9 mouse cellular contexts compared by ENCODE assay signal in the genomic region with DNA sequence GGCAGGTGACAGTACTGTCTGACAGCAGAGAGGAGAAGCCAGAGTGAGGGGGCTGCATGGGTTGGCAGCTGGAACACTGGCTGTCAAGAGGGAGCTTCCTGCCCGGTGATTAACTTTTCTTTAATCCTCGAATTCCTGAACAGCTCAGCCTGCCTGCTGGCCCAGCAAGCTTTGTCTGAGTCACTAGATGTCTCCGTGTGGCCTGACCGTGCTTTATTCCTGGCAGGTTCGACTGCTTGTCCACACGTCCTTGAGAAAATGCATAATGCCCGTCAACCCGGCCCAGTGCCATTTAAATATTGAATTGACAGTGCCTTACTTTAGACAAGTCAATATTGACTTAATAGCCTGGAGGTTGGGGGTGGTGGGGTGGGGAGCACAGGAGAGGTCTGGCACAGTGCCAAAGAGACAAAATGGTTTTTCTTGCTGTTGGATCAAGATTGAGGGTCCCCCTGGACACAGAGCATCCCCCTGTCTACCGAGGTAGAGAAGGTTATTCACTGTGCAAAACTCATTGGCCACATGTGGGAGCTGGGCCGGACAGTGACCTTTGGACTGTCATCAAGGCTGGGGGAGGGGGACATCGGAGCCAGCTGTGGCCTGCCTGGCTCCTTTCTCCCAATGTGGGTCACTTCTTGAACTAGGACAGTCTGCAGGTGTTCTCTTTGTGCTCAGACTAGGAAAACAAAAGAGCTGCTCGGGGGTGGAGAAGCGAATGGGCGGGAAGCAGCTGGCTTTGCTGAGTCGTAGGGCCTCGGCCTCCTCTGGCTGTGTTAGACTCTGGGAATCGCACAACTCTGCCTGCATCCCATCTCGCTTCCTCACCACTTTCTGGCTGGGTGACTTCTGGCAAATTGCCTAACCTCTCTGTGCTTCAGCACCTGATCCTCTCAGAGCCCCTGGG. TPM values are rescaled to one million over a fixed set of nuclear protein-coding genes. Genes with fewer than 3 reads are reported as not detected.
DNase-seq lines count a peak whose midpoint lies in the region; ATAC-seq and TF ChIP-seq lines count a peak whose summit lies in the region.
"Had no signal": no experiment of that assay in that cellular context is flagged by ENCODE, and none has a peak within 500 bp of the region (broad histone marks: within the 10 kb centered on the region; RNA-seq: fewer than 3 reads in every experiment).

No protein-coding gene starts in this region.

- H3K27ac ChIP-seq in hindbrain, embryonic 11.5 days (ENCODE audit: low read depth, low read length), result no peak overlapping the region
- H3K27ac ChIP-seq in olfactory bulb, adult 2 months (ENCODE audit: insufficient read depth, low read depth, low read length), result peak overlapping the region; percentile 93
- H3K27ac ChIP-seq: heart, adult 2 months had no signal

- peaks cover 4% of the 10 kb centered on the region; the same call in 1 of the 2 replicates for H3K4me1 ChIP-seq in hindbrain, embryonic 11.5 days (replicated peaks; ENCODE audit: control insufficient read depth, insufficient read depth, low read length)
- peaks cover 46% of the 10 kb centered on the region for H3K4me1 ChIP-seq in olfactory bulb, adult 2 months (ENCODE audit: control insufficient read depth, insufficient read depth, low read length)

- no peaks in the 10 kb centered on the region for H3K9me3 ChIP-seq in hindbrain, embryonic 11.5 days (ENCODE audit: control insufficient read depth, low read length)

- TF ChIP-seq POLR2A in olfactory bulb, adult 2 months (IDR thresholded peaks at IDR 0.05; ENCODE audit: insufficient read depth, low read depth, low read length), result no peak

- peak; percentile 86 for DNase-seq in heart, adult 11 months
- no peak for DNase-seq in heart, adult 9 months (ENCODE audit: low spot score in 2 of 2)
- peak; percentile 53 to 69 for DNase-seq in cerebellum, postnatal 14 days
- DNase-seq in hindbrain, embryonic 11.5 days (ENCODE audit: low spot score), result peak; percentile 57
- peak; percentile 36 for DNase-seq in liver
- DNase-seq in frontal cortex, postnatal 10 days (ENCODE audit: low spot score in 2 of 2), result no peak
- DNase-seq in left cerebral cortex, adult 9 months (ENCODE audit: low spot score in 2 of 2), result no peak

- WGBS in hindbrain, embryonic 11.5 days, result 5% methylated on average over 18 of the region's 18 CpGs
- 9% methylated on average over 18 of the region's 18 CpGs for WGBS in olfactory bulb, adult 2 months

- H3K9ac ChIP-seq in hindbrain, embryonic 11.5 days (ENCODE audit: low read depth, low read length), result no peak overlapping the region

- peak; percentile 18 for ATAC-seq in hindbrain, embryonic 11.5 days (ENCODE audit: low FRiP score)

- H3K27me3 ChIP-seq in hindbrain, embryonic 11.5 days (ENCODE audit: control insufficient read depth, insufficient read depth, low read length), result no peaks in the 10 kb centered on the region; the same call in 1 of the 2 replicates

- H3K36me3 ChIP-seq in hindbrain, embryonic 11.5 days (ENCODE audit: control insufficient read depth, insufficient read depth, low read length), result no peaks in the 10 kb centered on the region

- H3K4me3 ChIP-seq in hindbrain, embryonic 11.5 days (ENCODE audit: low read depth, low read length), result no peak overlapping the region
- no peak overlapping the region for H3K4me3 ChIP-seq in olfactory bulb, adult 2 months (ENCODE audit: insufficient read depth, low read depth, low read length)
- H3K4me3 ChIP-seq: heart, adult 2 months had no signal

- no peak for TF ChIP-seq CTCF in olfactory bulb, adult 2 months (IDR thresholded peaks at IDR 0.05; ENCODE audit: insufficient read depth, low read depth, low read length)

- no peak overlapping the region for H3K4me2 ChIP-seq in hindbrain, embryonic 11.5 days (replicated peaks; ENCODE audit: low read depth, low read length)

RNA-seq across cellular contexts. Expression of gene Plekha1, which starts 30.3 kb away (rescaled TPM):
- 39.8 and 50.1 TPM in 2 replicates for polyA plus RNA-seq in hindbrain, embryonic 11.5 days (2014; fragmentation: Nextera tagmentation; extraction: Ambion mirVana)
- 219 TPM in 1 of 2 replicates, not detected in the other for polyA plus RNA-seq in olfactory bulb, adult 2 months (2012; ENCODE audit: insufficient read depth, insufficient read length, low replicate concordance, missing spikeins)

Comparison
In these comparisons a context has a peak if more than half of its experiments do, and no peak if none do; other contexts are left out.
1. DNase-seq: peak in heart, adult 11 months (single experiment), cerebellum, postnatal 14 days (2 of 2), hindbrain, embryonic 11.5 days (single experiment) and liver (single experiment); none in heart, adult 9 months (0 of 2), frontal cortex, postnatal 10 days (0 of 2) and left cerebral cortex, adult 9 months (0 of 2).